ENCODE assay signal across 15 mouse cellular contexts in genomic region chr16:31608964-31609363, GRCm38 (mm10). TPM values are rescaled to one million over a fixed set of nuclear protein-coding genes. Genes with fewer than 3 reads are reported as not detected.
DNase-seq lines count a peak whose midpoint lies in the region; ATAC-seq lines count a peak whose summit lies in the region.
"Had no signal": no experiment of that assay in that cellular context is flagged by ENCODE, and none has a peak within 500 bp of the region (broad histone marks: within the 10 kb centered on the region; RNA-seq: fewer than 3 reads in every experiment).

No protein-coding gene starts in this region.

- no peaks in the 10 kb centered on the region for H3K36me3 ChIP-seq in embryonic facial prominence, embryonic 13.5 days
- H3K36me3 ChIP-seq in embryonic facial prominence, embryonic 10.5 days (replicated peaks): no peaks in the 10 kb centered on the region

- DNase-seq in embryonic facial prominence, embryonic 10.5 days (ENCODE audit: low spot score): no peak
- DNase-seq in kidney, adult 9 months: peak; percentile 15
- DNase-seq in kidney, postnatal 25 days: no peak
- peak; percentile 87 for DNase-seq in 3T3-L1 (ENCODE audit: low read depth, low spot score)
- peak; percentile 52 for DNase-seq in gastrocnemius, postnatal 25 days
- no peak for DNase-seq in thymus, postnatal 25 days
- no peak for DNase-seq in cerebellum, postnatal 14 days
- DNase-seq: adrenal gland, postnatal 36 days; cerebellum, adult 9-10 months; forebrain, postnatal 0 days; right cerebral cortex, adult 18-20 months had no signal

- no peak for ATAC-seq in embryonic facial prominence, embryonic 13.5 days (ENCODE audit: insufficient number of reproducible peaks, insufficient read depth, low FRiP score, low TSS enrichment, low read depth)
- ATAC-seq: activated CD4-positive, CD25-positive, alpha-beta regulatory T cell, adult 4 months; forebrain, postnatal 0 days; lung, postnatal 0 days had no signal

- H3K27me3 ChIP-seq in embryonic facial prominence, embryonic 13.5 days: no peaks in the 10 kb centered on the region
- H3K27me3 ChIP-seq in embryonic facial prominence, embryonic 10.5 days (replicated peaks; ENCODE audit: low read depth, poor library complexity, severe bottlenecking): no peaks in the 10 kb centered on the region
- H3K27me3 ChIP-seq: CH12.LX had no signal

- no peak overlapping the region for H3K4me3 ChIP-seq in embryonic facial prominence, embryonic 13.5 days
- H3K4me3 ChIP-seq in embryonic facial prominence, embryonic 10.5 days: no peak overlapping the region

- H3K27ac ChIP-seq in embryonic facial prominence, embryonic 13.5 days: peak overlapping the region; percentile 45; the same call in 1 of the 2 replicates
- no peak overlapping the region for H3K27ac ChIP-seq in embryonic facial prominence, embryonic 10.5 days (replicated peaks)

- H3K9me3 ChIP-seq in embryonic facial prominence, embryonic 13.5 days: no peaks in the 10 kb centered on the region
- no peaks in the 10 kb centered on the region for H3K9me3 ChIP-seq in embryonic facial prominence, embryonic 10.5 days

- WGBS in embryonic facial prominence, embryonic 13.5 days: 52% methylated on average over 7 of the region's 7 CpGs
- 90% methylated on average over 7 of the region's 7 CpGs for WGBS in embryonic facial prominence, embryonic 10.5 days

- no peak overlapping the region for H3K4me2 ChIP-seq in embryonic facial prominence, embryonic 13.5 days

- H3K9ac ChIP-seq in embryonic facial prominence, embryonic 13.5 days: no peak overlapping the region
- H3K9ac ChIP-seq: forebrain, postnatal 0 days had no signal

- peaks cover 14% of the 10 kb centered on the region for H3K4me1 ChIP-seq in embryonic facial prominence, embryonic 13.5 days
- H3K4me1 ChIP-seq in embryonic facial prominence, embryonic 10.5 days: peaks cover 12% of the 10 kb centered on the region; the same call in 1 of the 2 replicates

RNA-seq across cellular contexts. Expression of gene Dlg1, which starts 54.3 kb away (rescaled TPM):
- 33.0 and 34.8 TPM in 2 replicates for polyA plus RNA-seq in embryonic facial prominence, embryonic 13.5 days (2015; fragmentation: Nextera tagmentation; extraction: Ambion mirVana)
- polyA plus RNA-seq in embryonic facial prominence, embryonic 10.5 days (2016; fragmentation: Nextera tagmentation; extraction: Ambion mirVana): 27.5 and 27.7 TPM in 2 replicates
- 10 to 100 TPM; 33.5 to 35.5 TPM for total RNA-seq in gastrocnemius, postnatal 25 days (2021)

Comparison
In these comparisons a context has a peak if more than half of its experiments do, and no peak if none do; other contexts are left out.
1. DNase-seq: peak in kidney, adult 9 months (single experiment), 3T3-L1 (single experiment) and gastrocnemius, postnatal 25 days (single experiment); none in embryonic facial prominence, embryonic 10.5 days (single experiment), kidney, postnatal 25 days (0 of 2), thymus, postnatal 25 days (single experiment) and cerebellum, postnatal 14 days (0 of 2).